Mouse (Mus musculus) embryonic facial prominence, embryonic 11.5 days (tissue): ENCODE results near the gene 9530053A07Rik. TPM values are rescaled to one million over a fixed set of nuclear protein-coding genes. Genes with fewer than 3 reads are reported as not detected.

Source experiments
- ATAC-seq: fragments of 200-750 bp; cut with Nextera tagmentation; replicated peaks from 2 replicates; pipeline ENCODE4 v1.8.0; 2017; ENCODE audit warnings: low read depth; ENCODE audit not compliant: insufficient number of reproducible peaks, low FRiP score, low TSS enrichment
- DNase-seq: peaks from one replicate; pipeline ENCODE4 v3.0.0-alpha.2; 2015; ENCODE audit warnings: low spot score
- H3K27ac ChIP-seq: fragments of 300-500 bp; sonication (generic); replicated peaks from 2 replicates; pipeline ENCODE4 v1.5.1; 2014; ENCODE audit warnings: mild to moderate bottlenecking, low read depth, low read length, control low read depth
- H3K27me3 ChIP-seq: fragments of 300-500 bp; sonication (generic); 2 replicates; pipeline ENCODE4 v1.6.1; 2014; ENCODE audit warnings: mild to moderate bottlenecking, low read length, moderate library complexity, mixed read lengths; ENCODE audit not compliant: control insufficient read depth, insufficient read depth
- H3K36me3 ChIP-seq: fragments of 300-500 bp; sonication (generic); replicated peaks from 2 replicates; pipeline ENCODE4 v1.6.1; 2014; ENCODE audit warnings: low read depth, mild to moderate bottlenecking, low read length, moderate library complexity, mixed read lengths; ENCODE audit not compliant: control insufficient read depth, insufficient read depth
- H3K4me1 ChIP-seq: fragments of 300-500 bp; sonication (generic); 2 replicates; pipeline ENCODE4 v1.6.1; 2014; ENCODE audit warnings: low read length, mixed read lengths; ENCODE audit not compliant: control insufficient read depth, insufficient read depth
- H3K4me2 ChIP-seq: fragments of 300-500 bp; sonication (generic); 2 replicates; pipeline ENCODE4 v1.6.1; 2014; ENCODE audit warnings: low read depth, mild to moderate bottlenecking, control low read depth, low read length, moderate library complexity
- H3K4me3 ChIP-seq: fragments of 300-500 bp; sonication (generic); 2 replicates; pipeline ENCODE4 v1.5.1; 2014; ENCODE audit warnings: low read depth, low read length, control low read depth
- H3K9ac ChIP-seq: fragments of 300-500 bp; sonication (generic); replicated peaks from 2 replicates; pipeline ENCODE4 v1.6.1; 2014; ENCODE audit warnings: mild to moderate bottlenecking, control low read depth, low read length
- H3K9me3 ChIP-seq: fragments of 300-500 bp; sonication (generic); replicated peaks from 2 replicates; pipeline ENCODE4 v1.6.1; 2016; ENCODE audit warnings: mild to moderate bottlenecking, low read length, inconsistent platforms, mixed read lengths; ENCODE audit not compliant: control insufficient read depth
- WGBS: fragments of 180-500 bp; shearing (Covaris S2); extraction: QIAGEN DNeasy Blood & Tissue Kit; methylation state at CpG from one replicate; pipeline ENCODE4 v1.1.7; 2014; 5-methylcytosine and 5-hydroxymethylcytosine counted together
- polyA plus RNA-seq: library from polyadenylated mRNA; unstranded; fragments of >200 nt; fragmentation: Nextera tagmentation; extraction: Ambion mirVana; gene quantifications from 2 replicates; pipeline ENCODE4 v1.2.1, GENCODE M21; 2014

9530053A07Rik gene
- polyA plus RNA-seq, 1 experiment from 2014 or later: not detected

DNA sequence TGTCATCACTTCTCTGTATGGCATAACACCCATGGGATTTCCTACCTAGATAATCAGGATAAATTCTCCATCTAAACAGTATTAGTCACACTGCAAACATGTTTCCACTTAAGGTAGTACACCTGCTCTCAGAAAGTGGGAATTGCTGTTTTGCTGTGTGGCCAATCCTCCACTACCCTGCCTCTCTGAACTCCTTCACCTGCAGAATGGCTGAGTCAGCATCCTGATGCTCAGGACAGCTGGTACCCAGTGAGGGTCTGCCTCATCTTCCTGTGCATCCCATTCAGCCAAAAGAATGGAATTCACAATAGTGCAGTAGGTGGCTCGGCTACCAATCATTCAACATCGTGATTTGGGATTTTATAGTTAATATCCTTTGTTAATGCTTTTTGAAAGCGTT lies 30.6 kb downstream of the 9530053A07Rik start:
- 88% methylated on average over 3 of the region's 3 CpGs for WGBS
- no peaks in the 10 kb centered on the region for H3K36me3 ChIP-seq
- ATAC-seq (no peak), DNase-seq (no peak)
- no peak overlapping the region for H3K4me3 ChIP-seq
- H3K9ac ChIP-seq: no peak overlapping the region
- H3K27ac ChIP-seq: no peak overlapping the region
- H3K27me3 ChIP-seq: no peaks in the 10 kb centered on the region
- H3K4me1 ChIP-seq: no peaks in the 10 kb centered on the region
- H3K9me3 ChIP-seq: no peaks in the 10 kb centered on the region
- no peak overlapping the region for H3K4me2 ChIP-seq

DNA sequence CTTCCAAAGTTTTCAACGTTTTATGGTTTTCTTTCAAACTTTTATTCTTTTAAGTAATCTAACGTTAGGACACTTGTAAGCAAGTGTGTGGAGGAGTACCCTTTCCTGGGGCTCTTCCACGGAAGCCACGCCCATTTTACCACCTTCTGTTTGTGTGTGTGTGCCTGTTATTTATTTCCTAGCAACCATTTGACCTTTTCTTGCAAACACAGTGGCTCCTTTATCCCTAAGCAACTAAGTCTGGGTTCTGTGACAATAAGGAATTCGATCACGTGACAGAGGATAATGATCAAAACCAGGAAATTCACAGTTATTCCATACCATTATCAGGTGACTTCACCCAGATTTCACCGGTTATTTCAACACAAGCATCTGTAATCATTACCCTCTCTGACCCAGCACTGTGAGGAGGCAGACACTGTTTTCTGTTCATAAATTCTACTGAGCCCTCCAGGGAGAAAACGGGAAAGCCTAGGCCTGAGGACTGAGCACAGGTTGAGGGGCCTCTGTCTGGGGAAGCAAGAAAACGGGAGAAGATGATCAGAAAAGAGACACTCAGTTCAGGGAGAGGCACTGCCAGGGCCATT lies 32.0 kb downstream of the 9530053A07Rik start:
- Histone ChIP-seq H3K4me2 (no peak overlapping the region), H3K27me3 (no peaks in the 10 kb centered on the region), H3K36me3 (no peaks in the 10 kb centered on the region), H3K4me1 (no peaks in the 10 kb centered on the region), H3K27ac (no peak overlapping the region), H3K4me3 (no peak overlapping the region), H3K9ac (no peak overlapping the region), H3K9me3 (no peaks in the 10 kb centered on the region)
- 57% methylated on average over 9 of the region's 9 CpGs for WGBS
- DNase-seq: no peak
- no peak for ATAC-seq

DNA sequence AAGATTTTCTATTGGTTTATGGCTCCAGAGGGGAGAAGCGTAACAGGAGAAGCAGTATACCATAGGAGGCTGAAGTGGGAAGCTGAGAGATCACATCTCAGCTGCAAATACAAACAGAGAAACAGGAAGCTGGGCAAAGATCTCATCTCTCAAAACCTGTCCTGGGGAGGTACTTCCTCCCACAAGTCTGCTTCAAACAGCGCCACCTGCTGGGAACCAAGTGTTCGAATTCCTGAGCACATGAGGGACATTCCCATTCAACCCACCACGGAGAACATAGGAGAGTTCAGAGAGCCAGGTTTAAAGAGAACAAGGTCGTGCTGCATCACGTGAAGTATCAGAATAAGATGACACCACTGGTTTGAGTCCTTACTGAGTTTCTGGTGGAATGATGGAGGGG lies 36.1 kb downstream of the 9530053A07Rik start:
- H3K27ac ChIP-seq: no peak overlapping the region
- no peak overlapping the region for H3K9ac ChIP-seq
- no peak overlapping the region for H3K4me3 ChIP-seq
- H3K27me3 ChIP-seq: no peaks in the 10 kb centered on the region
- DNase-seq (no peak), ATAC-seq (no peak)
- WGBS: 76% methylated on average over 6 of the region's 6 CpGs
- H3K4me1 ChIP-seq: no peaks in the 10 kb centered on the region
- no peaks in the 10 kb centered on the region for H3K36me3 ChIP-seq
- H3K4me2 ChIP-seq: no peak overlapping the region
- H3K9me3 ChIP-seq: no peaks in the 10 kb centered on the region

DNA sequence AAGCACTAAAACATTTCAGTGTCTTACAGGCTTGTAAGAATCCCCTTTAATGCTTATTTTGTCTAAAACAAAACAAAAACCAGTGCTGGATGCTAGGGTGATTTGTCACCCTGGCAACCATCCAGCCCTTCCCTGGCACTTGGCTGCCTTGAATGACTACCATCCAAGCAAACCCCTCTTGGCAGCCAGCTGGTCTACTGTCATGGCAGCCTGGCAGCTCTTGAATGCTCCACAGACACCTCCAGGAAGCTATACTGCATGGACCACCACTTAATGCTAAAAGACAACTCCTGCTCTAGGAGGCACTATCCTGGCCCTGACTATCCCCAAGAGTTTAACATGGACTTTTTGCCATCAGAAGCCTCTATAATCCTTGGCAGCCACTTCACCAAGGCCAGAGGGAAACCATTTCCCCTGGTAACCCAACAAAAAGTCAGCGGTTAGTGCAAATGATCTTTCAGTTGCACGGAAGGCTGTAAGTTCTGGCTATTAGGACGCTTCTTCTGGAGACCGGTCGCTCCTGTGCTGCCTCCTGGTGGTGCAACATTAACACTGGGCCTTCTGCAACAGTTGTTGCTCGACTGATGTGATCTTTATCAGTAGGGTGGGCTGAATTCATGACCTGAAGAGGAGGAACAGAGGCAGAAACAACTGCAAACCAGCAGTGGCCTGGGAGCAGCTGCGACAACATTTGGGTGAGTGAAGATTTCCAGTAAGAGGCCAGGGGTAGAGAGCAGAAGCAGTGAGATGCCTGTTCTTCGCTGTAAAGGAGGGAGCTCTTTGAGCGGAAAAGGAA lies 39.3 kb downstream of the 9530053A07Rik start:
- Histone ChIP-seq H3K27me3 (no peaks in the 10 kb centered on the region), H3K27ac (no peak overlapping the region)
- 11% methylated on average over 9 of the region's 9 CpGs for WGBS

DNA sequence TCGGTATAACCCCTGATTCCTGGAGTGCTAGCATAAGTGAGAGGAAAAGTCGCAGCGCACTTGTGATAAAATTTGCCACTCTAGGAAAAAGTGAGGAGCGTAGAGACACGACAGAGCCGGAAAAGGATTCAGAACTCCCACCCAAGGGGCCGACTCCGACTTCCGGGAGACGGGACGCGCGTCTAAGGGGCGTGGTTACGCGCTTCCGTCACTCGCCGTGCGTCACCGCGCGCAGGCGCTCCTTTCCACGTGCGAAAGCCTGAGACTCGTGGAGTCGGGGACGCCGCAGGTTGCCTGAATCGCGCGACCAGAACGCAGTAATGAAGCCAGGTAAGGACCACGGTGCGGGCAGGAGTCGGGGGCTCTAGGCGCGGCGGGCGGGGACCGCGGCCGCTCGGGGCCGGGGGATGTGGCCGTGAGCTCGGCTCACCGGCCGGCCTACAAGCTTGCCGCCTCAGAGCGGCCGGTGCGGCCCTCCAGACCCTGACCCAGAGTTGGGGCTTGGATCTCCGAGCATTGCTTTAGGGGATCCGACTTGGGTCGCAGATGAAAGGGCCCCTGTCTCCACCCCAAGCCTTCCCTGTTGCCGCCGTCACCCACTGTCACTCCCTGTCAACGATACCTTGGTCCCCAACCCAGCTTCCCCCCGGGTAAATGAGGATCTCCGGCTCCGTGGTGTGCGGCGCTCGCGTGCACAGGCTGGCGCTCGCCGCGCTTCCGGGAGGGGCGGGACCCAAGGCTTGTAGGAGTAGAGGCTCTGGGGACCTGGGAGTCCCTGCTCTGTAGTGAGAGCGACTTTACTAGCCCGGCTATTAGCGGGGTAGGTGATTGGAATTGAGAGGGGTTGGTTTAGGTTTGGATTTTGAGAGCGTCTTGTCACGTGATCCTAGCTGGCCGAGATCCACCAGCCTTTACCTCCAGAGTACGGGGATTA lies 40.5 kb downstream of the 9530053A07Rik start, which contains the start of gene Fbl:
Fbl (plus strand) TSS at position 222 of the 934 bp plus-strand sequence.
- peak within 1 kb of the TSS; percentile 71 for H3K4me2 ChIP-seq
- H3K27me3 ChIP-seq: no peaks in the 10 kb centered on the region
- H3K36me3 ChIP-seq: no peaks in the 10 kb centered on the region
- under 1% methylated on average over 78 of the region's 80 CpGs for WGBS
- no peaks in the 10 kb centered on the region for H3K9me3 ChIP-seq
- H3K27ac ChIP-seq: 0 out of 2 replicates have a peak within 1 kb of the TSS, but pooled peaks have one; percentile 8
- DNase-seq: peak; percentile 97
- ATAC-seq: peak; percentile 83
- peak within 1 kb of the TSS; percentile 73 for H3K4me3 ChIP-seq
- H3K9ac ChIP-seq: peak within 1 kb of the TSS; percentile 69
- H3K4me1 ChIP-seq: peaks cover 3% of the 10 kb centered on the region; the same call in 1 of the 2 replicates

More for the DNA sequence above, 39.3 kb downstream of the 9530053A07Rik start:
- Histone ChIP-seq H3K4me2 (peak overlapping the region; percentile 71), H3K4me1 (peaks cover 3% of the 10 kb centered on the region; the same call in 1 of the 2 replicates), H3K9me3 (no peaks in the 10 kb centered on the region), H3K4me3 (peak overlapping the region; percentile 73), H3K9ac (peak overlapping the region; percentile 61), H3K36me3 (no peaks in the 10 kb centered on the region)
- peak; percentile 83 for DNase-seq
- ATAC-seq: 0 out of 2 replicates have a peak, but pooled peaks have one; percentile 3

DNA sequence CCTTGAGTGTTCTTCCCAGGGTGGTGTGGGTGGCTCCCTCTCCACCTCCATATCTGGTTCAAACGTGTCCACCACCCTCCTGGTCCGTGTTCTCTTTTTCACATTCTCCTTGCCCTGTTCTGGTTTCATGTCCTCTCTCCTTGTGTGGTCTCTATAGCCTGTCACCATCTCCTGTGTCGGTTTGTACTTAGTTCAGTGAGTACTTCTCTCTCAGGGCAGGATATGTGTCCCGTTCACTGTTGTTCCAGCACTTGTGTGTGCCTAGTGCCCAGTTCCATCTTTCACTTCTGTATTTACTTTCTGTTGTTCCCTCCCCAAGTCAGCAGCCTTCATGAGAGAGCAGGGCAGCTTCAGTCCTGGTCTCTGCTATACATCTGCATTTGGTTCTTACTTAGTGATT lies 46.1 kb downstream of the 9530053A07Rik start:
- no peak overlapping the region for H3K4me2 ChIP-seq
- no peaks in the 10 kb centered on the region for H3K27me3 ChIP-seq
- peaks cover 3% of the 10 kb centered on the region; the same call in 1 of the 2 replicates for H3K4me1 ChIP-seq
- H3K36me3 ChIP-seq: peaks cover 7% of the 10 kb centered on the region
- H3K27ac ChIP-seq: no peak overlapping the region
- no peak for DNase-seq
- no peak overlapping the region for H3K4me3 ChIP-seq
- H3K9me3 ChIP-seq: no peaks in the 10 kb centered on the region
- H3K9ac ChIP-seq: no peak overlapping the region
- 84% methylated on average over 4 of the region's 4 CpGs for WGBS
- ATAC-seq: no peak

DNA sequence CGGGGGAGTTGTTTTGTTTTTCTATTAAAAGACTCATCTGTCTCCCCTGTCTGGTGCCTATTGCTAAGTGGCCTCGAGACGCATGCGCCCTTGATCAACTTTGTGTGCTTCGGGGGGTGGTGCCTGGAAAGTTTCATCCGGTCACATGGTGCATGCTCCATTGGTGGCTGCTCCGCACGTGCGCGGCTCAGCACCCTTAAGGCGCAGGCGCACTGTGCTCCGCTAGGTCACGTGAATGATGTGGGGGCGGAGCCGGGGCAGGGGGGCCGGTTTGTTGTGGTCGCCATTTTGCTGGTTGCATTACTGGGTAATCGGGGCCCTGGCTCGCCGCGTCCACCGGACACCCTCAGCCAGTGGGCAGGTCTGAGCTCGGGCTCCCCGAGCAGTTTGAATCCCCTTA lies 50.0 kb downstream of the 9530053A07Rik start, which contains the start of gene Dyrk1b:
Dyrk1b (plus strand) TSS at position 242 of the 400 bp plus-strand sequence.
- H3K27ac ChIP-seq: peak within 1 kb of the TSS; percentile 91
- H3K27me3 ChIP-seq: no peaks in the 10 kb centered on the region
- peak within 1 kb of the TSS; percentile 93 for H3K9ac ChIP-seq
- H3K4me2 ChIP-seq: peak within 1 kb of the TSS; percentile 83
- ATAC-seq (peak; percentile 81), DNase-seq (peak; percentile 99)
- no peaks in the 10 kb centered on the region for H3K4me1 ChIP-seq
- no peaks in the 10 kb centered on the region for H3K9me3 ChIP-seq
- WGBS: under 1% methylated on average over 25 of the region's 25 CpGs
- peaks cover 31% of the 10 kb centered on the region for H3K36me3 ChIP-seq
- peak within 1 kb of the TSS; percentile 96 for H3K4me3 ChIP-seq
